ENCODE assay signal across 8 mouse cellular contexts in genomic region chr17:9764041-9764606, GRCm38 (mm10).
DNase-seq lines count a peak whose midpoint lies in the region; ATAC-seq and TF ChIP-seq lines count a peak whose summit lies in the region.

No protein-coding gene starts in this region.

- peak overlapping the region; percentile 13; the same call in 1 of the 2 replicates for H3K4me3 ChIP-seq in kidney, adult 2 months (ENCODE audit: insufficient read depth, low read depth, low read length)
- peak overlapping the region; percentile 36 for H3K4me3 ChIP-seq in embryonic facial prominence, embryonic 11.5 days (ENCODE audit: low read depth, low read length)
- no peak overlapping the region for H3K4me3 ChIP-seq in intestine, embryonic 15.5 days (replicated peaks)
- H3K4me3 ChIP-seq in neural tube, embryonic 11.5 days (ENCODE audit: low read depth, low read length), result peak overlapping the region; percentile 10; the same call in 1 of the 2 replicates

- H3K27me3 ChIP-seq in kidney, adult 2 months (replicated peaks; ENCODE audit: control insufficient read depth, insufficient read depth, low read length), result no peaks in the 10 kb centered on the region
- no peaks in the 10 kb centered on the region for H3K27me3 ChIP-seq in embryonic facial prominence, embryonic 11.5 days (ENCODE audit: control insufficient read depth, insufficient read depth, low read length)
- no peaks in the 10 kb centered on the region; the same call in 1 of the 2 replicates for H3K27me3 ChIP-seq in intestine, embryonic 15.5 days (replicated peaks)
- no peaks in the 10 kb centered on the region for H3K27me3 ChIP-seq in neural tube, embryonic 11.5 days (ENCODE audit: control insufficient read depth, insufficient read depth, low read length)

- peaks cover 4% of the 10 kb centered on the region; the same call in 1 of the 2 replicates for H3K4me1 ChIP-seq in kidney, adult 2 months (ENCODE audit: control insufficient read depth, insufficient read depth, low read length)
- H3K4me1 ChIP-seq in embryonic facial prominence, embryonic 11.5 days (ENCODE audit: control insufficient read depth, insufficient read depth, low read length), result no peaks in the 10 kb centered on the region
- H3K4me1 ChIP-seq in intestine, embryonic 15.5 days (replicated peaks), result no peaks in the 10 kb centered on the region
- peaks cover 14% of the 10 kb centered on the region for H3K4me1 ChIP-seq in neural tube, embryonic 11.5 days (ENCODE audit: control insufficient read depth, insufficient read depth, low read length)

- 39% methylated on average over 9 of the region's 9 CpGs for WGBS in kidney, adult 2 months
- WGBS in embryonic facial prominence, embryonic 11.5 days, result 2% methylated on average over 9 of the region's 9 CpGs
- WGBS in intestine, embryonic 15.5 days, result 18% methylated on average over 9 of the region's 9 CpGs
- WGBS in neural tube, embryonic 11.5 days, result 4% methylated on average over 9 of the region's 9 CpGs

- no peaks in the 10 kb centered on the region for H3K9me3 ChIP-seq in embryonic facial prominence, embryonic 11.5 days (replicated peaks; ENCODE audit: control insufficient read depth, low read length)
- no peaks in the 10 kb centered on the region for H3K9me3 ChIP-seq in intestine, embryonic 15.5 days
- H3K9me3 ChIP-seq in neural tube, embryonic 11.5 days (ENCODE audit: control insufficient read depth, low read length), result no peaks in the 10 kb centered on the region

- TF ChIP-seq POLR2A in kidney, adult 2 months (IDR thresholded peaks at IDR 0.05; ENCODE audit: low read depth, low read length), result no peak

- no peak for DNase-seq in kidney, adult 2 months
- DNase-seq in kidney, adult 11 months, result no peak
- DNase-seq in embryonic facial prominence, embryonic 11.5 days (ENCODE audit: low spot score), result no peak
- peak; percentile 48 for DNase-seq in neural tube, embryonic 11.5 days (ENCODE audit: low spot score)
- no peak for DNase-seq in right cerebral cortex, postnatal 10 days (ENCODE audit: low spot score in 2 of 2)
- DNase-seq in kidney, adult 9 months, result no peak

- TF ChIP-seq CTCF in kidney, adult 2 months (conservative IDR thresholded peaks at IDR 0.05; ENCODE audit: insufficient read depth, insufficient read length, low read depth, low read length), result no peak

- H3K36me3 ChIP-seq in kidney, adult 2 months (ENCODE audit: control insufficient read depth, insufficient read depth, low read length), result no peaks in the 10 kb centered on the region
- H3K36me3 ChIP-seq in embryonic facial prominence, embryonic 11.5 days (replicated peaks; ENCODE audit: control insufficient read depth, insufficient read depth, low read depth, low read length), result no peaks in the 10 kb centered on the region
- H3K36me3 ChIP-seq in intestine, embryonic 15.5 days, result no peaks in the 10 kb centered on the region
- H3K36me3 ChIP-seq in neural tube, embryonic 11.5 days (ENCODE audit: control insufficient read depth, insufficient read depth, low read length), result no peaks in the 10 kb centered on the region

- H3K4me2 ChIP-seq in embryonic facial prominence, embryonic 11.5 days (ENCODE audit: low read depth, low read length), result peak overlapping the region; percentile 62
- H3K4me2 ChIP-seq in intestine, embryonic 15.5 days (replicated peaks), result peak overlapping the region; percentile 48
- H3K4me2 ChIP-seq in neural tube, embryonic 11.5 days (ENCODE audit: low read depth), result peak overlapping the region; percentile 39

- peak overlapping the region; percentile 18; the same call in 1 of the 2 replicates for H3K27ac ChIP-seq in kidney, adult 2 months (ENCODE audit: insufficient read depth, low read depth, low read length)
- 0 out of 2 replicates have a peak overlapping the region, but pooled peaks have one; percentile 16 for H3K27ac ChIP-seq in embryonic facial prominence, embryonic 11.5 days (replicated peaks; ENCODE audit: low read depth, low read length)
- H3K27ac ChIP-seq in intestine, embryonic 15.5 days, result no peak overlapping the region
- peak overlapping the region; percentile 60 for H3K27ac ChIP-seq in neural tube, embryonic 11.5 days (ENCODE audit: low read depth, low read length)

- 0 out of 2 replicates have a peak, but pooled peaks have one; percentile 17 for ATAC-seq in embryonic facial prominence, embryonic 11.5 days (replicated peaks; ENCODE audit: insufficient number of reproducible peaks, low FRiP score, low TSS enrichment, low read depth)
- ATAC-seq in intestine, embryonic 15.5 days, result 0 out of 2 replicates have a peak, but pooled peaks have one; percentile 31
- ATAC-seq in neural tube, embryonic 11.5 days (ENCODE audit: insufficient read depth, low FRiP score, low TSS enrichment), result peak; percentile 38; the same call in 1 of the 2 replicates
- ATAC-seq in megakaryocyte progenitor cell, adult 5-6 weeks (replicated peaks; ENCODE audit: poor library complexity), result no peak

- peak overlapping the region; percentile 23; the same call in 1 of the 2 replicates for H3K9ac ChIP-seq in embryonic facial prominence, embryonic 11.5 days (replicated peaks; ENCODE audit: low read length)
- no peak overlapping the region for H3K9ac ChIP-seq in intestine, embryonic 15.5 days
- H3K9ac ChIP-seq in neural tube, embryonic 11.5 days (ENCODE audit: low read length), result peak overlapping the region; percentile 19
